Mouse (Mus musculus) hindbrain, postnatal 0 days (tissue): ENCODE data around the gene Hmga2. TPM values are rescaled to one million over a fixed set of nuclear protein-coding genes. Genes with fewer than 3 reads are reported as not detected.

Source experiments
- ATAC-seq: fragments of 200-750 bp; cut with Nextera tagmentation; 2 replicates; pipeline ENCODE4 v1.8.0; 2017; ENCODE audit warnings: mild to moderate bottlenecking, moderate TSS enrichment, moderate library complexity
- DNase-seq: peaks from one replicate; pipeline ENCODE4 v3.0.0-alpha.2; 2015; ENCODE audit warnings: low spot score
- H3K27ac ChIP-seq: fragments of 300-500 bp; sonication (generic); 2 replicates; pipeline ENCODE4 v1.5.1; 2014; ENCODE audit warnings: mild to moderate bottlenecking
- H3K27me3 ChIP-seq: fragments of 300-500 bp; sonication (generic); 2 replicates; pipeline ENCODE4 v1.6.1; 2014; ENCODE audit warnings: low read length, mixed read lengths; ENCODE audit not compliant: insufficient read depth
- H3K36me3 ChIP-seq: fragments of 300-500 bp; sonication (generic); 2 replicates; pipeline ENCODE4 v1.6.1; 2014; ENCODE audit warnings: low read length, mixed read lengths; ENCODE audit not compliant: insufficient read depth
- H3K4me1 ChIP-seq: fragments of 300-500 bp; sonication (generic); 2 replicates; pipeline ENCODE4 v1.6.1; 2014; ENCODE audit warnings: antibody characterized with exemption, low read length, mixed read lengths; ENCODE audit not compliant: insufficient read depth
- H3K4me2 ChIP-seq: fragments of 300-500 bp; sonication (generic); 2 replicates; pipeline ENCODE4 v1.6.1; 2014; ENCODE audit warnings: low read depth, mild to moderate bottlenecking, low read length, moderate library complexity, mixed read lengths
- H3K4me3 ChIP-seq: fragments of 300-500 bp; sonication (generic); 2 replicates; pipeline ENCODE4 v1.5.1; 2014; ENCODE audit warnings: low read length
- H3K9ac ChIP-seq: fragments of 300-500 bp; sonication (generic); replicated peaks from 2 replicates; pipeline ENCODE4 v1.6.1; 2014; ENCODE audit warnings: mild to moderate bottlenecking, low read length, moderate library complexity, mixed read lengths
- H3K9me3 ChIP-seq: fragments of 300-500 bp; sonication (generic); 2 replicates; pipeline ENCODE4 v1.6.1; 2016; ENCODE audit warnings: low read length, mixed read lengths
- CTCF ChIP-seq: IDR thresholded peaks from 2 replicates; pipeline ENCODE4 v1.5.1; 2016; ENCODE audit warnings: antibody characterized with exemption, control low read depth, low read depth
- WGBS: fragments of 180-500 bp; shearing (Covaris S2); extraction: QIAGEN DNeasy Blood & Tissue Kit; methylation state at CpG from one replicate; pipeline ENCODE4 v1.1.7; 2014; 5-methylcytosine and 5-hydroxymethylcytosine counted together
- polyA plus RNA-seq: library from polyadenylated mRNA; unstranded; fragments of >200 nt; fragmentation: Nextera tagmentation; extraction: Ambion mirVana; gene quantifications from 2 replicates; pipeline ENCODE4 v1.2.1, GENCODE M21; 2015
- total RNA-seq: library from RNA; depleted of rRNA; stranded (reverse); fragments of >200 nt; gene quantifications from 2 replicates; pipeline ENCODE4 v1.2.3, GENCODE M21; 2014

The Hmga2 gene
- total and polyA plus RNA-seq, 2 experiments from 2014 or later = 0.98 to 1.2 TPM

DNA sequence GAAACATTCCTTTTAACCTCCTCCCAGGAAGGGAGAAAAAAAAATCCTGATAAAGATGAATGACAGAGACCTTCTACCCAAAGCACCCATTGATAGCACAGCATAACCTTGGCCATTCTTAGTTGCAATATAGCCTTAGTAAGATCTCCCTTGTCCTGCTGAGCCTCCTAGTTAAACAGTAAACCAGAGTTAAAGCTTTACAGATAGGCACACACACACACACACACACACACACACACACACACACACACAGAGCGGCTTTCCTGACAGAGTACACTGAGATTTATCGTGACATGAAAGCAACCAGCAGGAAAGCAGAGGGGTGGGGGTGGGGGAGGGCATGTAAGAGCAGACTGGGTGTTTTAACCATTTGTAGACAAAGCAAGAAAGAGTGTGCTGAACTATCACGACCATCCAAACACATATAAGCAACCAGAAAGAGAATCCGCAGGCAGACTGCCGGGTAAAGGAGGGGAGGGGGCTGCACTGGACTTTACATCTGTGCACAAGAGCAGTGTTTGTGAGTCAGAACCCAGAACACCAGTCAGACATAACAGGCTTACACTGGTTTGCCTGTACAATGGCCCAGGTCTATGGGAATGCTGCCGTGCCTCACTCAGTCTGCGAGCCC lies 58.7 kb downstream of the Hmga2 start:
- Histone ChIP-seq H3K9me3 (no peaks in the 10 kb centered on the region), H3K4me1 (no peaks in the 10 kb centered on the region), H3K27me3 (no peaks in the 10 kb centered on the region), H3K36me3 (no peaks in the 10 kb centered on the region), H3K27ac (no peak overlapping the region), H3K4me2 (no peak overlapping the region), H3K9ac (no peak overlapping the region), H3K4me3 (no peak overlapping the region)
- 22% methylated on average over 7 of the region's 7 CpGs for WGBS
- ATAC-seq = no peak
- no peak for DNase-seq
- TF ChIP-seq CTCF = no peak

DNA sequence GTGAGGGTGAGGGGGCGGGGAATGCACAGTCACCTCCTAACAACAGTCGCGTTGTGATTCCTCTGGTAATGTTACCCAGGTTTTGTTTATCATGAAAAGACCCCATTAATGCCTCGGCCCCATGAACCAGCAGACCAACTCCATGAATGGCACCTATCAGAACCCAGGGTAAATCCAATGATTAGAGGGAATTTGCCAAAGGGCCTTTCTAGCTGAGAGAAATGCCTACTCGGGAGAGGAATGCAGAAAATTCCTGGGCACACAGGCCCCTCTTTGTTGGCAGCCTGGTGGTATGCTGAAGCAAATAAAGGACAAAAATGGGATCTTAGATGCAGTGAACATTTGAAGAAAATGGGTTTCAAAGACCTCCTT lies 59.2 kb downstream of the Hmga2 start:
- no peaks in the 10 kb centered on the region for H3K4me1 ChIP-seq
- no peak overlapping the region for H3K27ac ChIP-seq
- H3K4me3 ChIP-seq = no peak overlapping the region
- DNase-seq (no peak), ATAC-seq (no peak)
- H3K27me3 ChIP-seq = no peaks in the 10 kb centered on the region
- no peak overlapping the region for H3K9ac ChIP-seq
- TF ChIP-seq CTCF = no peak
- H3K9me3 ChIP-seq = no peaks in the 10 kb centered on the region
- no peaks in the 10 kb centered on the region for H3K36me3 ChIP-seq
- WGBS = 16% methylated on average over 5 of the region's 5 CpGs
- no peak overlapping the region for H3K4me2 ChIP-seq

DNA sequence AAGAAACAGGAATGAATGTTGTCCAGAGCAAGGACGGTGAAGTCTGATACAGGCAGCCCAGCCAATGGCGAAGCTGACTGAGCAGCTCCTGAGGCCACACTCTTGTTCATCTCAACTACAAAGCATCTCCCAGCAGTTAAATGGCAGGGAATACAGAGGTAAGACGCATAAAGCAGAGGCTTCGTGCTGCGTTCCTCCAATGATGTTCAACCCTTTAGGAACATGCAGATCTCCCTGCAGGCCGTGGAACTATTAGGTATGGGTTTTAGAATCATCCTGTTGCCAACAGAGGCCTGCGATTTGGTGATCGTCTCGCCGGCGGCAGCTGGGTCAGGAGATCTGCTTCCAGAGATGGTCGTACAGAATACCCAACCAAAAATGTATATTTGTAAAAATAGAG lies 59.6 kb downstream of the Hmga2 start:
- no peak overlapping the region for H3K27ac ChIP-seq
- H3K36me3 ChIP-seq = no peaks in the 10 kb centered on the region
- no peaks in the 10 kb centered on the region for H3K27me3 ChIP-seq
- H3K4me3 ChIP-seq = no peak overlapping the region
- H3K4me2 ChIP-seq = no peak overlapping the region
- TF ChIP-seq CTCF = no peak
- no peaks in the 10 kb centered on the region for H3K9me3 ChIP-seq
- no peak for DNase-seq
- WGBS = 58% methylated on average over 12 of the region's 12 CpGs
- ATAC-seq = no peak
- no peak overlapping the region for H3K9ac ChIP-seq
- no peaks in the 10 kb centered on the region for H3K4me1 ChIP-seq

- DNase-seq (no peak), ATAC-seq (no peak)
- no peaks in the 10 kb centered on the region for H3K27me3 ChIP-seq
- no peak overlapping the region for H3K4me3 ChIP-seq
- no peak overlapping the region for H3K9ac ChIP-seq
- 83% methylated on average over 5 of the region's 5 CpGs for WGBS
- H3K27ac ChIP-seq = no peak overlapping the region
- TF ChIP-seq CTCF = no peak
- no peaks in the 10 kb centered on the region for H3K4me1 ChIP-seq
- H3K36me3 ChIP-seq = no peaks in the 10 kb centered on the region
- no peaks in the 10 kb centered on the region for H3K9me3 ChIP-seq
- no peak overlapping the region for H3K4me2 ChIP-seq
Measured at GRCm38 (mm10) chr10:120412215-120412614, 64.1 kb downstream of the Hmga2 start.

DNA sequence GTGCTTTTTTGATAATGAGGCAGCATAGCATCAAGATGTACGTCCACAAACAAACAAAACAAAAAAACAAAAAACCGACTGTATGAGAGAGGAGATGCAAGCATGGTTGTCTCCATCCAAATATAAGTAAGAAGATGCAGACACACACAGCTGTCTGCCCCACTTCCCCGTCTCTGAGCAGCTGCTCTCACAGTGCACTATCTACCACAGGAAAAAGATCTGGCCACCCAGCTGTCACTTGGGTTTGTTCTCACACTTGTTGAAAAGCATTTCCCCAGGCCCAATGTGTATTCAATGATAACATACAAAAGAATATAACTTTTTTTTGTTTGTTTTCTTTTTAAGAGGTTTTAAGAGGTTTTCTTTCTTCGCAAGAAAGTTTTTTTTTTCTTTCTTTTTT lies 65.3 kb downstream of the Hmga2 start:
- Histone ChIP-seq H3K9ac (no peak overlapping the region), H3K9me3 (no peaks in the 10 kb centered on the region), H3K4me2 (no peak overlapping the region), H3K27me3 (no peaks in the 10 kb centered on the region), H3K4me3 (no peak overlapping the region), H3K36me3 (no peaks in the 10 kb centered on the region), H3K4me1 (0 out of 2 replicates have a peak, but pooled peaks cover 3% of the 10 kb centered on the region), H3K27ac (no peak overlapping the region)
- WGBS = 65% methylated on average over 4 of the region's 4 CpGs
- TF ChIP-seq CTCF = no peak
- DNase-seq (no peak), ATAC-seq (no peak)

- Histone ChIP-seq H3K36me3 (no peaks in the 10 kb centered on the region), H3K9me3 (no peaks in the 10 kb centered on the region), H3K27me3 (no peaks in the 10 kb centered on the region), H3K4me3 (no peak overlapping the region), H3K27ac (no peak overlapping the region), H3K4me1 (0 out of 2 replicates have a peak, but pooled peaks cover 3% of the 10 kb centered on the region), H3K9ac (no peak overlapping the region), H3K4me2 (no peak overlapping the region)
- DNase-seq (no peak), ATAC-seq (no peak)
- no peak for TF ChIP-seq CTCF
- WGBS = 79% methylated on average over 9 of the region's 9 CpGs
Measured at GRCm38 (mm10) chr10:120409131-120409530, 67.1 kb downstream of the Hmga2 start.

DNA sequence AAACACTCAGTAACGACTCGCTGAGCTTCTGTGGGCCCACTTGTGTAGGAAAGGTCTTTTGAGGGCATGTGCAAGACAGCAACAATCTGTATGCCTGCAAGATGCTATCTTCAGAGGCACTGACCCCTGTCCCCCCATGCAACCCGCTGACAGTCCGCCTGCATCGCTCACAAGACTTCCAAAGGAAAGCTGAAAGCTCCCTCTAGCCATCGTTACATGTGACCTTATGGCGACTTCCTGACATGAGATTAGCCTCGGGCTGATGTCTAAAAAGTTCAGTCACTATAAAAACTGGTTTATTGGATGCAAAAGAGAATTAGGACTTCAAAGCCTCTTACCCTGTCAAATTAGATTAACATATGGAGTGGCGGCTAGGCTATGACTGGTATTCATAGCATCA lies 69.0 kb downstream of the Hmga2 start:
- WGBS = 49% methylated on average over 9 of the region's 9 CpGs
- Histone ChIP-seq H3K4me2 (no peak overlapping the region), H3K27ac (no peak overlapping the region), H3K4me3 (no peak overlapping the region), H3K27me3 (no peaks in the 10 kb centered on the region), H3K36me3 (no peaks in the 10 kb centered on the region), H3K9me3 (no peaks in the 10 kb centered on the region), H3K4me1 (0 out of 2 replicates have a peak, but pooled peaks cover 3% of the 10 kb centered on the region), H3K9ac (no peak overlapping the region)
- DNase-seq (no peak), ATAC-seq (no peak)
- TF ChIP-seq CTCF = no peak
